Mouse (Mus musculus) neutrophil, adult 5-6 weeks (primary cell): ENCODE data around the gene Wdr5. TPM values are rescaled to one million over a fixed set of nuclear protein-coding genes. Genes with fewer than 3 reads are reported as not detected.

Source experiments
- ATAC-seq: fragments of 151-379, 151-347 bp; 2 replicates; pipeline ENCODE4 v1.8.0; 2017; ENCODE audit warnings: mild to moderate bottlenecking, moderate TSS enrichment; ENCODE audit not compliant: insufficient number of reproducible peaks, poor library complexity, low FRiP score, severe bottlenecking; ENCODE audit errors: extremely low read depth
- total RNA-seq: library from RNA; stranded (forward); fragments of 200-1000 nt; gene quantifications from 2 replicates; pipeline ENCODE4 v1.2.3, GENCODE M21; 2017

Gene Wdr5
- 32.3 and 36.8 TPM in 2 replicates for total RNA-seq

DNA sequence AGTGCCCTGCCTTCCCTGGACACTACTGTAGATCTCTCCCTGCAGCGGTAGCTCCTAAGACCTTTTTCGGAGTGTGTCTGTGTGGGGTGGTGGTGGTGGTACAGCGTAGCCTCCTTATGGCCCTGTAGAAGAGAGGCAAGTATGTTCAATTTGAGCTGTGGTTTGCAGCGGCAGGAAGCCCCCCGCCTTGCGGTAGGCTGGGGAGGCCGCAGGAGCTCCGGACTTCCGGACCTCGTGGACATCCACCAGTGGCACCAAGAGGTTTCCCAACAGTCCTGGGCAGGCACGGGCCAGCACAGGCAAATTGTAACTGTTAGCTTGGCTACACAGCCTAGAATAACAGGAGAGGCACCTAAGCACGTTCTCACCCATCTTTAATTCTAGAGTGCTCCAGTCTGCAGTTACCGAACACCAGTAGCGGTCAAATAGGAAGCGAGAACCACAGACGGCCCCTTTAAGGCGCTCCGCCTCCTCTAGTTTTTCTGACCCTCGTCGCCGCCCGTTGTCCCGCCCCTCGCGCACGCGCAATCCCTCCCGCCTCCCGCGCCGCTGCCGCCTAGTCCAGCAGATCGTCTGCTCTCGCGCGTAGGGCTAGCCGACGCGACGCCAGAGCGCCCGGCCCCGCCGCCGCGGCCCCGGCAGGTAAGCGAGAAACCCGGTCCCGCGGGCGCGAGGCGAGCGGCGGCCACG lies at the start of gene Wdr5:
TSS of gene Wdr5 (plus strand) at position 519 of the 690 bp plus-strand sequence.
- ATAC-seq, result peak; percentile 81

DNA sequence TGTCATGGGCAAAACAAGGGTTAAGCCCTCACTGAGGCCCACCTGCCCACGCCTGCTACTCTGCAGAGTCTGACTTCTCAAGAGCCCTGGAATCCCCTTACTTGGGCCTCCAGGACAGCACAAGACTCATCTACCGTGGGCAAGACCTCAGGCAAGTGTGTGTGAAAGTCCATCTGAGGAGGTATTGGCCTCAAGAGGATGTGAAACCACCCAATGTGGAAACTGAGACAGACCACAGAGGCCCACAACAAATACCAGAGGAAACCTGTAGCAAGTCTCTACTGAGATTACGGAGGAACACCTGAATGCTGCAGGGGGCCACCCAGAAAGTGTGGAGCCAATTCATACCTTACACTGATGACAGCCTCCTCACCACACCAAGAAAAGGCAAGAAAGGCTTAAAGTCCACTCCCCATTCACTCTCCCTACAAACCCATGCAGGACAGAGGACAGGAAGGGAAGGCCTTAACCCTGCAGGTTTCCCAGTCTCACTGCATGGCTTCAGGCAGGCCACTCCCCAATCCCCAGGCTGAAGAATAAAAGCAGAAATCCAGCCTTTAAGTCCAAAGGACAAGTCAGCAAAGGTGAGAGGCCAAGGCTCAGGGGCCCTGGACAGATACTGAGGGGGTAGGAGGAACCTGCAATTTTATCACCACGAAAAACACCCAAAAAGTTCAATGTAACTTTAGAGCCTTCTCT lies 45.5 kb upstream of the Wdr5 start:
- ATAC-seq, result peak; percentile 44; the same call in 1 of the 2 replicates

DNA sequence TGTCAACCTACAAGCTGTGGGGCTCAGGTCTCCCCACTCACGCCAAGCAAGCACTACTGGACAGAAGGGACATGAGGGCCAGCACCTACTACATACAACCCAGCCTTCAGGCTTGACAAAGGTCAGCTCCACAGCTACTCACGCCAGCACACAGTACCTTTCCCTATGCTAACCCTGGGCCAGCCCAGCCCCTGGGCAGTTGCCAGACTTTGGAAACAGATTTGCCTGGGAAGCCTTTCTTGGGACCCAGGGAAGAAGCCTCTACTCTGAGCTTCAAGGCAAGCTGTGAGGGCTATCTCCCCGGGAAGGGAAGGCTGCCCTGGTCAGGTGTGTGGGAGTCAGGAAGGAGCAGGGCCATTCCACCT lies 45.0 kb upstream of the Wdr5 start:
- no peak for ATAC-seq

GRCm38 (mm10) chr2:27470535-27470934 lies 44.4 kb upstream of the Wdr5 start:
- no peak for ATAC-seq

- ATAC-seq, result no peak
These were observed 43.8 kb upstream of the Wdr5 start for GRCm38 (mm10) chr2:27471170-27471584.

DNA sequence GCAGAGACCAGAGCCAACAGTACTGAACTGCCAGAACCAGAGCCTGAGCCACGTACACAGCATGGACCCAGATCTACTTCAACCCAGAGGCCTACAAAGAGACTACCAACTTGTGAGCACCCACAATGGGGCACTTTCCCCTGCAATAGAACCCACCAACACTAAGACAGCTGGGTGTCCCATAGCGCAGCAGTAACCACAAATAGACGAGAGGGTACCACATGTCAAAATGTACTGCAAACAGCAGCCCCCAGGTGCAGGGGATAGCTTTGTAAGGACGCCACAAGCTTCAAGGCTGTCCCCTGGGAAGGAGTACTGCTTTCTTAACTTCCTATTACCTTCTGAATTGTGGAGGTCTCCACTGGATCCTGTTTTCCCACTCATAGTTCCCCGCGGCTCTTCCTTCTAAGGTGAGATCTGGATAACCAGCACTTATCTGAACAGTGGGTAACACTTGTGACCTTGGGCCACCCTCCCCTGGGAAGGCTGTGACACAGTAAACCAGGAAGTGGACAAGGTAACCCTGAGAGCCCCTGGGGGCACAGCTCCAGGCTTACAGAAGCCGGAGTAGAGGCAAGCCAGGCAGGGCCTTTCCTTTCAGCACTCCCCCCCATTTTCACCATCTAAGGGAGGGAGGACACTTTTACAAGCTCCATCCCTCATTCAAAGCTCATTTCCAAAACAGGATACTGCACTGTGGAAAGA lies 41.7 kb upstream of the Wdr5 start:
- ATAC-seq, result no peak

DNA sequence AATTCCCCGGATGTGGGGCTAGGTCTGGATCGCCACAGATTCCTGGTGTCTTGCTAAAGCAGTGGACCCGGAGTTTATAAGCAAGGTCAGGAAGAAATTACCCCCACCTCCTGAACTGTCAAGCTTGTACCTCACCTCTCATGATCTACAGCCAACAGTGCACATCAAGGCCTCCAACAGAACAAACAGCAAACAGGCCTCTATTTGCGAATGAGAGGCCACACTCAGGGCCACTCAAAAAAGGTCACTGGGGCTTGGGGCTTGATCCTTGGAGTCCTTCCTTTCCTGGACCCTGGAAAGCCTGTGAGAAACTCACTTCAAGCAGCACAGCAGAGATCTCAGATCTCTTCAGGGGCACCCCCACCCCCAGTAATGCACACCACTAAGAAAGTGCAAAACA lies 41.0 kb upstream of the Wdr5 start:
- no peak for ATAC-seq

- ATAC-seq, result no peak
These were observed 40.1 kb upstream of the Wdr5 start for GRCm38 (mm10) chr2:27474621-27475484.

DNA sequence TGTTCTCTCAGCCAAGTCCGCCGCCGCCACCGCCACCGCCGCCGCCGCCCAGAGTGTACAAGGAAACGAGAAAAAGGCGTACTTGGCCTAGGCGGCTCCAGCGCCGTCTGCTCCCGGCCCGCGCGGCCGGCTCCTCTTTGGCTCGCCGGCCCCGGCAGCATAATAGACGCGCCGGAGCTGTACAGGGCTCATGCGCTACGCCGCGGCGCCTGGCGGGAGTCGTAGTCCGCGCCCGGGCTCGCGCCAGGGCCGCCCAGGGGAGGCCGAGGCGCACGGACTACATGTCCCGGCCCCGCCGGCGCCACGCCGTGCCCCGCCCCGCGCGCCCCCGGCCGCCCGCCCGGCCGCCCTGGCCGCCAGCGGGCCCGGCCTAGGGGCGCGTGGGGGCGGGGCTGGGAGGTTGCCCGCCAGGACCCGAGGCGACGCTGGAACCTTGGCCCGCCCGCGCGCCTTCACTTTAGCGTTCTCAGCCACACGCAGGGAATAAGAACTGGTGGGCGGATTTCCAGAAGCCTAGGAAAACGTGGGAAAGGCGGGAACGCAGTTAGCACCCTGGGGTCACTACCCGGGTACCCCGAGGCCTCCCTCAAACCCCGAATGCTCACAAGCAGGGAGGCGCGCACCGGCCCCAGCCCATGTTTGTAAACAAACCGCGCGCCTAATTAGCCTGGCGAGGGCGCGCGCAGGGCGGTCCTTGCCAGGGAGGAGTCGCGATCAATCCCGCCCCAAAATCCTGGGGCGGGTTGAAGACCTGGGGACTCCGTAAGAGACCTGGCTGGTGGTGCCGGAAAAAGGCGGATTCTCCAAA lies 39.3 kb upstream of the Wdr5 start:
- peak; percentile 77 for ATAC-seq

DNA sequence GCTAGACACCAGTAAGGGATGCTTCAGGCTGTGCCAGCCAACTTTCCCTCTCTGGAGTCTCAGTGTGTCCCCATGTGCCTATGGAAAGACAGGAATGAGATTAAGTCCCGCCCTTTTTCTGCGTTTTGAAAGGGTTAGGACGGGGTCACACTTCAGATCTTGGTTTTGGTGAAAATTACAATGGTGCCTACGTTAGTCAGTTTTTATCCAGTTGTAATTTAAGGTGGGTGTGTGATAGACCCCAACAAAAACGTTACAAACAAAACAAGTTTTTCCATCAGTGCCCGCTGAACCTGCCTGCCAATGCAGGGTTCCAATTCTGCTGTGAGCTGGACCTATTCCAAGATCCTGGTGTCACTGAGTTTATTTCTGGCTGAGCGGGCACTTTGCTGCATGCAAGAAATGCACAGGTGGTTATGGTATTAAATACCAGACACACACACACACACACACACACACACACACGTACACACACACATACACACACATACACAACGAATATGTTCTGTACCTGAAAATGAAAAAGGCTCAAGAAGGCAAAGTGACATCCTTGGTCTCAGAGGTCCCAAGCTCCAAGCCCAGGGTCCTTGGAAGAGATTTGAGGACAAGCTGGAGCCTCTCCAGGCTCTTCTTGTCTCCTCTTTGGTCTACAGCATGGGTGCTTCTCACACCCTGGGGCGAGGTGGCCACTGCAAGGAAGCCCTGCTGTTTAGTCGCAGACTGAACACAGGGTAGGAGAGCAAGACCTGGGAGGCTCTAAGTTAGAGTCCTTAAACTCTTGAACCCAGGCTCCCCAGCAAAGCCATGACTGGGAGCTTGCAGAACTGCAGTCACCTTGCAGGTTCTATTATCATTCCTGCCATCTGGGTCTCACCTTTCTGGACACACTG lies 38.4 kb upstream of the Wdr5 start:
- no peak for ATAC-seq

DNA sequence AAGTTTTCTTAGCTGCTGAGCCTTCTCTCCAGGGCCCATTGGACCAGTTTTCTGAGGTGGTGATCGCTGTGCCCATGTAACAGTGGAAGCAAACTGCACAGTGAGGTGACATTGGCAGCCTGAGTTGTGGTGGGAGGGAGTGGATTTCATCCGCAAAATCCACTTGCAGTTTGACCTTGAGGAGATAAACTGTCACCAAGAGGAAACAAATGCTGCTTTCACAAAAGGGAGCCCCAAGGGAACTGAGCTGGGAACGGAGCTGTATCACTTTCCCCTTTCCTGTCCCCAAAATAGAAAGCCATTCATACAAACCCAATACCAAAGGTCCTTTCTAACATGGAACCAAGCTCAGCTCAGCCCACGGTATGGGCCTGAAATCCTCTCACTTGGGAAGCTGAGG lies 35.1 kb upstream of the Wdr5 start:
- ATAC-seq, result no peak

DNA sequence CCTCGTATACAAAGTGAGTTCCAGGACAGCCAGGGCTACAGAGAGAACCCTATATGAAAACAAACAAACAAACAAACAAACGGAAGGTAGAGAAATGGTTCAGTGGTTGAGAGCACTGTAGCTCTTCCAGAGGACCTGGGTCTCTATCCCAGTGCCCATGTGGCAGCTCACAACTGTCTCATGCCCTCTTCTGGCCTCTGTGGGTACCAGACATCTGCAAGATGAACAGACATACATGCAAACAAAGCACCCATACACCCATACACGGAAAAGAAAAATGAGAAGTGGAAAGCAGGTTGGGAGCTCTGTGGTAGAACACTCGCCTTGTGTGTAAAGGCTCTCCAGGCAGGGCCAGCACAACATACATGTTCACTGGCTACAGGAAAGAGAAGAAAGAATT lies 34.6 kb upstream of the Wdr5 start:
- ATAC-seq, result no peak

DNA sequence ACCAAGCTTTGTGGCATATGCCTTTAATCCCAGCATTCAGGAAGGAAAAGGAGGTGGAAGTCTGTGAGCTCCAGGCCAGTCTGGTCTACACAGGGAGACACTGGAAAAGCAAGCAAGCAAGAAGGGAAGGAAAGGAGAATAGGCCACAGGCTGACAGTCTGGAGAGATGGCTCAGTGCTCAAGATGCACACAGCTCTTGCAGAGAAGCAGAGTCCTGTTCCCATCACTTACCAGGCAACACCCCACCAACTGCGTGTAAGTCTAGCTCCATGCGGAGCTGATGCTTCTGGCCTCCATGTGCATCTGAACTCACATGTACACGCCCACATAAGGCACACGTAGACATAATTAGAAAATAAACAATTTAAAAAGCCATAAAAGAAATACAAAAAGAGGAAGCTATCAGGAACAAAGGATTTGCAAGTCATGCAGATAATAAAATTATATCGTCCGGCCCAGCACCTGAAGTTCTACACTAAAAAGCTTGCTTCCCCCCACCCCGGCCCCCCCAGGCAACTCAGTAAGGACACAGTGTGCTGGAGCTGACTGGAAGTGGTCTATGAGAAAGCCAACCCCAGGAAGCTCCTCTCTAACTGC lies 32.6 kb upstream of the Wdr5 start:
- ATAC-seq, result no peak

DNA sequence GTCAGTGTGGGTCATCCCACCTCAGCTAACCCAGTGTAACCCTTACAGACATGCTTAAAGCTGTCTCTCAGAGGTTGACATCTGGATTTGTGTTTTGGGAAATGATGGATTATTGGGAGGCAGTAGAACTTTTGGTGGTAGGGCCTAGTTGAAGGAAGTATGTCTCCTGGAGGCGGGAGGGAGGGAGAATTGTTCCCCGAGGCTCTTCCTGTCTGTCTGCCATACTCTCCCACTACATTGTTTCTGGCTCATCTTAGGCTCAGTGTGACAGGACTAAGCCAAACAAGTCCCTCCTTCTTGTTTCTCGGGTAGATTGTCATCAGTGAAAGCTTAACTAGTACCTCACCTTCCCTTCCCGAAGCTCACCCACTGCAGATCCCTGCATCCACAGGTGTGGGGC lies 28.2 kb upstream of the Wdr5 start:
- no peak for ATAC-seq

GRCm38 (mm10) chr2:27487336-27488049 lies 27.5 kb upstream of the Wdr5 start:
- ATAC-seq, result 0 out of 2 replicates have a peak, but pooled peaks have one; percentile 36

- ATAC-seq, result no peak
These were observed 26.6 kb upstream of the Wdr5 start for GRCm38 (mm10) chr2:27488362-27488761.

DNA sequence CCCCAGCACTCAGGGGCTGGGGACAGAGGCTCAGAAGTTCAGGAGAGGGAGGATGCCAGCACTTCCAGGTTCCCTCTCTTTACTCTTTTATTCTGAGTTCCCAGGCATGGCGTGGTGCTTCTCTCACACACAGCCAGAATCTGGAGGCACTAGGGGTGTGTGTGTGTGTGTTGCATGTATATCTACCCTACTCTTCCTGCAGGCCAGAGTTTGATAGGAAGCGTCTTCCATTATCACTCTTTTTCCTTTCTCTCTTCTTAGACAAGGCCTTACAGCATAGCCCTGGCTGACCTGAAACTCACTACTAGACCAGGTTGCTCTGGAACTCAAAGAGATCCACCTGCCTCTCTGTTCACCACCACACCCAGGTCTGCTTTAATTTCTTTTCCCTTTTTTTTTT lies 24.0 kb upstream of the Wdr5 start:
- ATAC-seq, result no peak
